Mouse (Mus musculus): ENCODE results near the gene Cckar.

- TF ChIP-seq CTCF (IDR thresholded peaks at IDR 0.05; ENCODE audit: extremely low read depth, insufficient read depth, low read length) (no peak), POLR2A (IDR thresholded peaks at IDR 0.05; ENCODE audit: extremely low read depth, insufficient read depth, low read length) (no peak)
Observed at GRCm38 (mm10) chr5:53727606-53728005, 20.1 kb upstream of the Cckar start.
